8 mouse cellular contexts compared by ENCODE assay signal in the genomic region with DNA sequence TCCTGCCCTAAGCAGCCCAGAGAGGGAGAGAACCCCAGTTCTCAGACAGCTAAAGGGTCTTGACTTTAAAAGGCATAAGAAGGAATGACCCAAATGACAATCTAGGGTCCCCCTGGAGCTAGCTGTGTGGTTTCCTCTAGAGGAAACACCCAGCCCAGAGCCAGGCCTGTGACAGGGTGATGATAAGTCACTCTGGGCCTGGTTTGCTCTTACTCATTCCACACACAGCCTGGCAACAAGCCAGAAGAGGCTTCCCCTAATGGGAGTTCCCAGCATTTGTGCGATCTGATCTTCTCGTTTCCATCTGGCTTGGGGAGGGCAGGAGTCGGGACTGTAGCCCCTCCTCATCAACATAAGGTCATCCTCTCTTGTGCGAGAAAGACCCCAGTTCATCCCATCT. TPM values are rescaled to one million over a fixed set of nuclear protein-coding genes. Genes with fewer than 3 reads are reported as not detected.
DNase-seq lines count a peak whose midpoint lies in the region; ATAC-seq and TF ChIP-seq lines count a peak whose summit lies in the region.

No protein-coding gene starts in this region.

- peaks cover 77% of the 10 kb centered on the region for H3K4me1 ChIP-seq in heart, embryonic 15.5 days (replicated peaks)

- no peaks in the 10 kb centered on the region for H3K9me3 ChIP-seq in heart, embryonic 15.5 days (replicated peaks)

- H3K9ac ChIP-seq in heart, embryonic 15.5 days = peak overlapping the region; percentile 5; the same call in 1 of the 2 replicates

- peak; percentile 45; the same call in 1 of the 2 replicates for ATAC-seq in heart, embryonic 15.5 days (replicated peaks; ENCODE audit: insufficient number of reproducible peaks, insufficient read depth, low FRiP score, low read depth)

- DNase-seq in retina, postnatal 1 day = peak; percentile 28
- DNase-seq in retina, embryonic 14.5 days (ENCODE audit: low spot score) = no peak
- DNase-seq in brain, adult 2 months (ENCODE audit: low read depth, low spot score) = peak; percentile 56
- peak; percentile 80 to 86 for DNase-seq in kidney, postnatal 4 days
- DNase-seq in layer of hippocampus, adult 8-10 months (ENCODE audit: low spot score in 2 of 2) = no peak
- DNase-seq in right cerebral cortex, adult 2 months (ENCODE audit: low spot score in 2 of 2) = no peak

- WGBS in heart, embryonic 15.5 days = 8% methylated on average over 4 of the region's 4 CpGs

- H3K27ac ChIP-seq in heart, embryonic 15.5 days = peak overlapping the region; percentile 64

- peaks cover 61% of the 10 kb centered on the region for H3K79me2 ChIP-seq in myocyte (ENCODE audit: control insufficient read depth, insufficient read depth)

- no peaks in the 10 kb centered on the region for H3K27me3 ChIP-seq in heart, embryonic 15.5 days
- H3K27me3 ChIP-seq in myocyte (ENCODE audit: control insufficient read depth, insufficient read depth, insufficient read length) = no peaks in the 10 kb centered on the region

- no peak overlapping the region for H3K4me3 ChIP-seq in heart, embryonic 15.5 days
- no peak overlapping the region for H3K4me3 ChIP-seq in myocyte

- no peak overlapping the region for H3ac ChIP-seq in myocyte (ENCODE audit: control insufficient read depth, insufficient read length)

- no peak for TF ChIP-seq POLR2A in myocyte (IDR thresholded peaks at IDR 0.05; ENCODE audit: insufficient read length, low read depth)

- no peaks in the 10 kb centered on the region; the same call in 1 of the 2 replicates for H3K36me3 ChIP-seq in heart, embryonic 15.5 days
- peaks cover 14% of the 10 kb centered on the region for H3K36me3 ChIP-seq in myocyte (ENCODE audit: control insufficient read depth, insufficient read depth)

- H3K4me2 ChIP-seq in heart, embryonic 15.5 days = peak overlapping the region; percentile 37
- peak overlapping the region; percentile 66 for H3K4me2 ChIP-seq in myocyte (ENCODE audit: low read depth)

TF ChIP-seq in myocyte, 11 proteins besides CTCF, POLR2A, EP300 and RAD21:
- TF ChIP-seq MYOD1 (IDR thresholded peaks at IDR 0.05; ENCODE audit: control insufficient read depth in 1 of 3, insufficient read length in 2 of 3, low read depth in 2 of 3) = peak in 1 of 3 experiments; percentile 20
- 0 out of 2 replicates have a peak, but pooled peaks have one; percentile 20 for TF ChIP-seq CEBPB (IDR thresholded peaks at IDR 0.05; ENCODE audit: insufficient read depth, poor library complexity, severe bottlenecking)
- TF ChIP-seq MYOG (IDR thresholded peaks at IDR 0.05; ENCODE audit: control insufficient read depth in 1 of 3, insufficient read depth in 1 of 3, insufficient read length in 2 of 3, low read depth in 2 of 3) = no peak

RNA-seq across cellular contexts. Expression of gene Capn2, which starts 13.2 kb away (rescaled TPM):
- 84.9 and 94.3 TPM in 2 replicates for polyA plus RNA-seq in heart, embryonic 15.5 days (2015; fragmentation: Nextera tagmentation; extraction: Ambion mirVana)
- polyA plus RNA-seq in myocyte (2012; fragmentation: generic; extraction: Trizol) = 148 TPM
- 10 to 100 TPM; 68.8 to 72.9 (median 71.6) TPM for total RNA-seq in layer of hippocampus, adult 8-10 months (2022)

Comparison
In these comparisons a context has a peak if more than half of its experiments do, and no peak if none do; other contexts are left out.
1. DNase-seq: peak in retina, postnatal 1 day (single experiment), brain, adult 2 months (single experiment) and kidney, postnatal 4 days (2 of 2); none in retina, embryonic 14.5 days (single experiment), layer of hippocampus, adult 8-10 months (0 of 2) and right cerebral cortex, adult 2 months (0 of 2).